Mouse (Mus musculus): ENCODE data around the gene Bod1l.

The Bod1l gene

GRCm38 (mm10) chr5:41794434-41794833, 49.7 kb downstream of the Bod1l start:
- DNase-seq = no peak

DNA sequence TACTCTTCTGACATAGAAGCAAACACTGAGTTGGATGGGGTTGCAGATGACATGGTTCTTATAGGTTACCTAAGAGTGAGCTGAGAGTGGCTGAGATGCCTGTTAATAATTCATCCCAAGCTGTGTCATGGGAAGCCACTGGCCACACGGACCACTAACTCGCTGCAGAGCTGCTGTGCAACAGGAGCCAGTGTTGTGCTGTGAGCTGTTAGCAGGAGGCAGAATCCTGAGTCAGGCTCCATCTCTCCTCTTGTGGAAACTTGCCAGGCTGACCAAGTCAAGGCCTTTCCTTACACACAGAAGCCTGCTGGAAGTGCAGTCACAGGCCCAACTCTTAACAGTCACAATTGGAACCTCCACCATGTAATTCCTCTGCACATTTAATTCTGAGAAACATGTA, 53.6 kb downstream of the Bod1l start:
- no peak for DNase-seq

GRCm38 (mm10) chr5:41788877-41789276, 55.2 kb downstream of the Bod1l start:
- no peak for DNase-seq

- no peak for DNase-seq
Measured at GRCm38 (mm10) chr5:41781890-41782289, 62.2 kb downstream of the Bod1l start.

GRCm38 (mm10) chr5:41780026-41780425, 64.1 kb downstream of the Bod1l start:
- DNase-seq = peak; percentile 33 to 46

GRCm38 (mm10) chr5:41775728-41776127, 68.4 kb downstream of the Bod1l start:
- no peak for DNase-seq

GRCm38 (mm10) chr5:41775273-41775672, 68.8 kb downstream of the Bod1l start:
- DNase-seq = no peak

GRCm38 (mm10) chr5:41768382-41769040, 75.6 kb downstream of the Bod1l start:
- DNase-seq = peak; percentile 78 to 90

- DNase-seq = peak in 1 of 2 experiments; percentile 26
Measured at GRCm38 (mm10) chr5:41767296-41768200, 76.6 kb downstream of the Bod1l start.

DNA sequence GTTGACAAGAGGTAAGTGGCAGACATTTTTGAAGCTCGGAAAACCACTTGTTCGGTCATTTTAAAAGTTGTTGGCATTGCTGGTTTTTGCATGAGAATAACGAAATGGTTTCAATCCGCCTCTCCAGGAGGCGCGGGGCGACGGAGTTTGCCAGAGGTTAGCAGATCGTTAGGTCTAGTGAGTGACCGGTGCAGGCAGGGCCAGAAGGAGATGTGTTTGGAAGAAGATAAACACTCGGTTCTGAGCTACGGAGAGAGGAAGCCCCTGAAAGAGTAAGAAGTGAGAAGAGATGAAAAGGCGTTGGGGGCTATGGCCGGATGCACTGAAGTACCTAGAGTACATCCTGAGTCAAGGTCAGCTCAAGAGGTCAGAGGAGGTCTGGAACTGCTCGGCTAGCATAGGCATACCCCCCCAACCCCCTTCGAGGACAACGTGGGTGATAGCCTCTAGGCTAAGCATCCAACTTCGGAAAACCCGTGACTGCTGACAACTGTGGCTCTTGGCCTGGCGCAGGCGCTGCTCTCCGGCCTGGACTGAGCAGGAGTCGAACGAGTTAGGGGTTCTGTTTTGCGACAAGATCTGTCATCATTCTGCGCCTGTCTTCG, 77.6 kb downstream of the Bod1l start:
- no peak for DNase-seq

GRCm38 (mm10) chr5:41765626-41766405, 78.3 kb downstream of the Bod1l start:
- no peak for DNase-seq

GRCm38 (mm10) chr5:41763731-41764721, 80.1 kb downstream of the Bod1l start, which contains the start of gene Nkx3-2:
Gene Nkx3-2 (minus strand): TSS chr5:41764501.
- no peak for DNase-seq

DNA sequence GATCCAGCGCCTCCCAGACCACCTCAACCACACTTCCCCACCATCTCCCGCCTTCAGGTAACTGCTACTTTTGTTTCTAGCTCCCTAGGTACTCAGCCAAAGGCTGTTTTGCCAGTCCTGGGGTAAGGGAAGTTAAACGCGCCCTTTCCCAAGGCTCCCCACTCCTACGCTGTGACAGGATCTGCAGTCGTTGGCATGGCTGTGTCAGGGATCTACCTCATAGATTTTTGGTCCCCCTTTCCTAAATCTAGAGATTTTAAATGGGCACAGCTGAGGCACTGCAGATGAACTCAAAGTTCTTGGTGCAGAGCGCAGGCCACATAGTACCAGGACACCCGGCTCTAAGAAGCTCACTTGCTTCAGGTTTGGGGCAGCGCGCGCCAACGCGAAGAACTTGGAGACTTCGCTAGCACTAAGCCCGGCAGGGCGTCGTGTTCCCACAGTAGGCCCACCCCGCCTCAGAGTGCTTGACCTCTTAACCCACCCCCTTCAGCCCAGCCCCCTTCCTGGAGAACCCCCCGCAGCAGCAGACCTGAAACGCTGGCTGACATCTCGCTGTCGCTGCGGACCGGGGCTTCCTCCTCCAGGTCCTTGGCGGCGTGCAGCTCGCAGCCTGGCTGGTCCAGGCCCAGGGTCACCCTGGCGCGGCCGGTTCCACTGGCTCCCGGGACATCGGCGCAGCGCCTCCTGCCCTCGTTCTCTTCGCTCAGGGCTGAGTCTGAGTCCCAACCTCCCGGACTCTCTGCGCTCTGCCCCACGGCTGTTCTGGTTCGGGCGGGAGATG, 81.0 kb downstream of the Bod1l start:
- no peak for DNase-seq

DNA sequence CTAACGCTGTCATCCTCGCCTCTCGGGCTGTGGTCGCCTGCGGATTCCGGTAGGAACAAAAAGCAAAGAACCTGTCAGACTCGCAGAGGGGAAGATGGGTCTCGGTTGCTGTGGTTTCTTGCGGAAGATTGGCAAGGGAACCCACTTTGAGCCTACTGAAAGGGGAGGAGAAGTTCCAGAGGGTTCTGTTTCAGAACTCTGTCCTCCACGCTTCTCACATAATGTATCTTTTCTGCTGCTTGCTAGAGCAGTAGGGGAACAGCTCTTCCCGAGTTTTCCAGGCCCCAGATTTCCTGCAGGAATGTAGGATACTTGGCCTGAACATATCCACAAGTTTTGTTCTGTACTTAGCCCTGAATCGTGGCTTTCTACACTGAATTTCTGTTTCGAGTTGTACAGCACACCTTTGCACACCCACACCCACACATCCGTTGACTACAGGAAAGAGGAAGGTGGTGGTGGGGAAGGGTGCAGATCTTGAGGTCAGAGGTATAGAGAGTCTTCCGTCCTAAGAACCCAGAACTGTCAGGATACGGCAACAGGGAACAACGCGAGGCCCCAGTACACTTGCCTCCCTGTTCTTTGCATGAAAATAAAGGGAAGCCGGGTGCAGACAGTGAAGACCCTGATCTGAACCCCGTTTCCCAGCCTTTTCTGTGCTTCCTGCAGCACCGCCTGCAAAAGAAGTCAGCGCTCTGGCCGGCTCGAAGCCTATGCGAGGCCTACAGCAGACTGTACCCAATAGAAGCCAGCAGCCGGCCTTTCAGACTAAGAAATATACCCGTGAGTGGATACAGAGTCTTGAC, 81.8 kb downstream of the Bod1l start:
- no peak for DNase-seq

- DNase-seq = peak in 1 of 2 experiments; percentile 19
Measured at GRCm38 (mm10) chr5:41761509-41762140, 82.5 kb downstream of the Bod1l start.

- DNase-seq = no peak
Measured at GRCm38 (mm10) chr5:41760831-41761508, 83.1 kb downstream of the Bod1l start.

GRCm38 (mm10) chr5:41760071-41760470, 84.0 kb downstream of the Bod1l start:
- no peak for DNase-seq

Measured in cerebellum, adult 18-20 months (tissue).